Mouse (Mus musculus) right cerebral cortex, postnatal 25 days (tissue): ENCODE results near the gene Lsamp.

Source experiments
- DNase-seq: peaks from one replicate; pipeline ENCODE4 v3.0.0; 2022

Lsamp gene

GRCm38 (mm10) chr16:41317992-41318391 is 1333.8 kb downstream of the Lsamp start:
- no peak for DNase-seq

- DNase-seq = no peak
Observed at GRCm38 (mm10) chr16:41343431-41343830, 1359.3 kb downstream of the Lsamp start.

GRCm38 (mm10) chr16:41365138-41365537 is 1381.0 kb downstream of the Lsamp start:
- no peak for DNase-seq

- no peak for DNase-seq
Observed at GRCm38 (mm10) chr16:41383702-41384101, 1399.5 kb downstream of the Lsamp start.

GRCm38 (mm10) chr16:41384288-41384687 is 1400.1 kb downstream of the Lsamp start:
- DNase-seq = no peak

- DNase-seq = no peak
Observed at GRCm38 (mm10) chr16:41408850-41409249, 1424.7 kb downstream of the Lsamp start.

GRCm38 (mm10) chr16:41410671-41411070 is 1426.5 kb downstream of the Lsamp start:
- no peak for DNase-seq

GRCm38 (mm10) chr16:41417363-41417762 is 1433.2 kb downstream of the Lsamp start:
- DNase-seq = no peak

- DNase-seq = no peak
Observed at GRCm38 (mm10) chr16:41467391-41467790, 1483.2 kb downstream of the Lsamp start.

- DNase-seq = no peak
Observed at GRCm38 (mm10) chr16:41478694-41479093, 1494.5 kb downstream of the Lsamp start.

- DNase-seq = no peak
Observed at GRCm38 (mm10) chr16:41481832-41482231, 1497.7 kb downstream of the Lsamp start.

- no peak for DNase-seq
Observed at GRCm38 (mm10) chr16:41510915-41511552, 1526.9 kb downstream of the Lsamp start.

- DNase-seq = no peak
Observed at GRCm38 (mm10) chr16:41521566-41521965, 1537.4 kb downstream of the Lsamp start.

- DNase-seq = no peak
Observed at GRCm38 (mm10) chr16:41524266-41524665, 1540.1 kb downstream of the Lsamp start.

GRCm38 (mm10) chr16:41532661-41533551 is 1548.7 kb downstream of the Lsamp start:
- peak; percentile 70 for DNase-seq

GRCm38 (mm10) chr16:41533686-41534085 is 1549.5 kb downstream of the Lsamp start:
- DNase-seq = no peak

GRCm38 (mm10) chr16:41535806-41536205 is 1551.6 kb downstream of the Lsamp start:
- DNase-seq = no peak

GRCm38 (mm10) chr16:41542641-41543040 is 1558.5 kb downstream of the Lsamp start:
- no peak for DNase-seq

- no peak for DNase-seq
Observed at GRCm38 (mm10) chr16:41551164-41551563, 1567.0 kb downstream of the Lsamp start.

- no peak for DNase-seq
Observed at GRCm38 (mm10) chr16:41551851-41552262, 1567.7 kb downstream of the Lsamp start.

- DNase-seq = no peak
Observed at GRCm38 (mm10) chr16:41557104-41557503, 1572.9 kb downstream of the Lsamp start.

GRCm38 (mm10) chr16:41565233-41565632 is 1581.1 kb downstream of the Lsamp start:
- no peak for DNase-seq

- no peak for DNase-seq
Observed at GRCm38 (mm10) chr16:41588675-41589301, 1604.6 kb downstream of the Lsamp start.

GRCm38 (mm10) chr16:41612229-41612628 is 1628.1 kb downstream of the Lsamp start:
- no peak for DNase-seq
